Mouse (Mus musculus) heart, embryonic 13.5 days (tissue): ENCODE measurements at regions not wholly inside any gene's neighbourhood (a gene's known extent, or its start where the extent isn't known, plus 50 kb on each side); places are given as distances from the start of the nearest gene placed in this dataset.

Source experiments
- ATAC-seq: fragments of 200-750 bp; cut with Nextera tagmentation; 2 replicates; pipeline ENCODE4 v1.8.0; 2017; ENCODE audit warnings: moderate TSS enrichment; ENCODE audit not compliant: insufficient number of reproducible peaks, low FRiP score, low TSS enrichment; ENCODE audit errors: extremely low read depth
- H3K27ac ChIP-seq: fragments of 300-500 bp; sonication (generic); replicated peaks from 2 replicates; pipeline ENCODE4 v1.5.1; 2015; ENCODE audit warnings: moderate library complexity, mild to moderate bottlenecking, inconsistent platforms
- H3K27me3 ChIP-seq: fragments of 300-500 bp; sonication (generic); replicated peaks from 2 replicates; pipeline ENCODE4 v1.6.1; 2015; ENCODE audit warnings: mild to moderate bottlenecking, inconsistent platforms
- H3K36me3 ChIP-seq: fragments of 300-500 bp; sonication (generic); 2 replicates; pipeline ENCODE4 v1.6.1; 2015; ENCODE audit warnings: mild to moderate bottlenecking, inconsistent platforms
- H3K4me1 ChIP-seq: fragments of 300-500 bp; sonication (generic); 2 replicates; pipeline ENCODE4 v1.6.1; 2015; ENCODE audit warnings: inconsistent platforms
- H3K4me2 ChIP-seq: fragments of 300-500 bp; sonication (generic); 2 replicates; pipeline ENCODE4 v1.6.1; 2015; ENCODE audit warnings: inconsistent platforms, mild to moderate bottlenecking, moderate library complexity
- H3K4me3 ChIP-seq: fragments of 300-500 bp; sonication (generic); 2 replicates; pipeline ENCODE4 v1.5.1; 2015; ENCODE audit warnings: moderate library complexity, mild to moderate bottlenecking, inconsistent platforms
- H3K9ac ChIP-seq: fragments of 300-500 bp; sonication (generic); 2 replicates; pipeline ENCODE4 v1.6.1; 2015; ENCODE audit warnings: inconsistent platforms, mild to moderate bottlenecking, moderate library complexity
- H3K9me3 ChIP-seq: fragments of 300-500 bp; sonication (generic); 2 replicates; pipeline ENCODE4 v1.6.1; 2016; ENCODE audit warnings: inconsistent platforms
- WGBS: fragments of 180-500 bp; shearing (Covaris S2); methylation state at CpG from one replicate; pipeline ENCODE4 v1.1.7; 2015; ENCODE audit warnings: mixed read lengths; 5-methylcytosine and 5-hydroxymethylcytosine counted together

DNA sequence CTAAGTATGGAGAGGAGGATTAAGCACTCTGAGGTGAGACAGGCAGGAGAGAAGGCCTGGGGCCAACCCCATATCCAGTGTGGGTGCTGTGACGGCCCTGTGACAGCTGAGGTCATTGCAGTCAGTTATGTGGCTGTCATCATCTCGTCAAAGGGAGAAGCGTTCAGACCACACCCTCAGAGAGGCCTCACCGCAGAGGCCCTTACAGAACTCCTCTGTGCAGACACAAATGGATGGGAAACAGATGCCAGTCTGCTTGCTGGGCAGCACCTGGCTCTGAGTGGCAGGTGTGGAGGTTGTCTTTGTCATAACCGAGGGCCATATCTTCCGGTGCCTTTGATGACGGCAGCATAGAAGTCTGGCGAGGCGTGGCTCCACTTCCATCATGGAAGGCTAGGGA, 73.2 kb upstream of the Pmepa1 start:
- Histone ChIP-seq H3K27ac (peak overlapping the region; percentile 24; the same call in 1 of the 2 replicates), H3K4me3 (no peak overlapping the region), H3K4me2 (no peak overlapping the region), H3K36me3 (no peaks in the 10 kb centered on the region), H3K27me3 (no peaks in the 10 kb centered on the region), H3K4me1 (peaks cover 53% of the 10 kb centered on the region), H3K9me3 (peaks cover under 1% of the 10 kb centered on the region), H3K9ac (no peak overlapping the region)
- 47% methylated on average over 9 of the region's 9 CpGs for WGBS
- no peak for ATAC-seq

GRCm38 (mm10) chr2:173349910-173350309, 73.6 kb upstream of the Pmepa1 start:
- peaks cover 53% of the 10 kb centered on the region for H3K4me1 ChIP-seq
- no peak overlapping the region for H3K9ac ChIP-seq
- H3K9me3 ChIP-seq = no peaks in the 10 kb centered on the region
- peak overlapping the region; percentile 24; the same call in 1 of the 2 replicates for H3K27ac ChIP-seq
- no peak overlapping the region for H3K4me3 ChIP-seq
- H3K36me3 ChIP-seq = no peaks in the 10 kb centered on the region
- H3K27me3 ChIP-seq = no peaks in the 10 kb centered on the region
- H3K4me2 ChIP-seq = no peak overlapping the region
- no peak for ATAC-seq
- WGBS = 82% methylated on average over 4 of the region's 4 CpGs

DNA sequence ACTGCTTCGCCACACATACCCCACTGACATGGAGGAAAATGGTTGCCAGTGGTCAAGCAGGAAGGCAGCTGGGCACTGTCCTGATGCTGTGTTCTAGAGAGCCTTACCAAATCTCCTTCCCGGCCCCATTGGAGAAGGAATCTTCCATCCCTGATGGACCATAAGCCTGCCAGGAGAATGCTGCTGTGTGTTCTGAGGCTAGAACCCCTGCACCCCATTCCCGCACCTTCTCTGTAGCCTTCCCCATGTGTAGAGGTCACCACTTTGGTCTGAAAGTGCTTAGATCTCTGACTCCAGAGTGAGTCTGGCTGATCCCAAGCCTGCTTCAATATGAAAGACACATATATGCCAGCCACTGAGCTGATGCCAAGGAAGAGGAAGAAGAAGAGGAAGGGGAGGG, 74.1 kb upstream of the Pmepa1 start:
- H3K27ac ChIP-seq = no peak overlapping the region
- no peaks in the 10 kb centered on the region for H3K27me3 ChIP-seq
- H3K9ac ChIP-seq = no peak overlapping the region
- 89% methylated on average over 3 of the region's 3 CpGs for WGBS
- H3K4me1 ChIP-seq = peaks cover 53% of the 10 kb centered on the region
- H3K36me3 ChIP-seq = no peaks in the 10 kb centered on the region
- H3K9me3 ChIP-seq = no peaks in the 10 kb centered on the region
- ATAC-seq = no peak
- no peak overlapping the region for H3K4me2 ChIP-seq
- no peak overlapping the region for H3K4me3 ChIP-seq

- H3K36me3 ChIP-seq = no peaks in the 10 kb centered on the region
- peaks cover 53% of the 10 kb centered on the region for H3K4me1 ChIP-seq
- H3K4me3 ChIP-seq = no peak overlapping the region
- H3K27ac ChIP-seq = no peak overlapping the region
- H3K27me3 ChIP-seq = no peaks in the 10 kb centered on the region
- H3K4me2 ChIP-seq = no peak overlapping the region
- ATAC-seq = no peak
- H3K9ac ChIP-seq = no peak overlapping the region
- WGBS = 53% methylated on average over 3 of the region's 3 CpGs
- no peaks in the 10 kb centered on the region for H3K9me3 ChIP-seq
Measured at GRCm38 (mm10) chr2:173350831-173351230, 74.5 kb upstream of the Pmepa1 start.

DNA sequence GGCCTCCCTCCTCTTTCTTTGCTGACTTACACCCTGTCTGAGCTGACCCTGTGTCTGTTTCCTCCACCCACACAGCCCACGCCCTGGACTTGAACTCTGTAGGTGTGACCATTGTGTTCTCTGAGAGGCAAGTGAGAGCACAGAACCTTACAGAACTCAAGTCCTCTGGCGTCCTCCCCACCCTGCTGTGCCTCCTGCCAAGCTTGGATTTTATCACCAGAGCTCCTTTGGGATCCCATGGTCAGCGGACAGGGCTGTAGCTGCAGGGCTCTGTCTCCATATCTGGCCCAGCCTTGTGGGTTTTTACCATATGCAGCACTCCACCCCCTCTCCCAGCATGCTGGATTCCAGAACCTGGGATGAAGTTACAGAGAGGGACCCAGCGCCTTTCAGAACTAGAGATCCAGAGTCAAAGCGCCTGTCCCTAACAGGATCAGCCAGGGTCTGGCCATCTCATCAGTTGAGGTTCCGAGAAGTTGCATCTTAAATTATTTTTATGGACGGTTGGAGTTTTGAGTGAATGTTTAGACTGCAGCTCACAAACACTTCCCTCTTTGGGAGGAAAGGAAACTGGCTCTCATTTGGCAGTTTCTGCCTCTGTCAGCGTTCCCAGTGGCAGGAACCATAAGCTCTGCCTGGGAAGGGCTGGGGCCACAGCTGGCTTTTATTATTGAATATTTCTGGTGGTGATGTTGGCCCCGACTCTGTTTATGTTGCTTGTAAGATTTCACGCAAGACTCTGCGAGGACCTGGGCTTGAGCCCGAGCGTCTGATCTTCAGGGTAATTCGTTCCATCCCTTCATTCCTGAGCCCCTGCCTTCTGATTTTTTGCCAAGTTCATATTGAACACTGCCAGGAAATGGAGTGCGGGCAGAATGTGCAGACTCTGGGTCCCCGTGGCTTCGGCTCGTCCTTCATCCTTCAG, 75.8 kb upstream of the Pmepa1 start:
- H3K36me3 ChIP-seq = no peaks in the 10 kb centered on the region
- no peaks in the 10 kb centered on the region for H3K27me3 ChIP-seq
- 41% methylated on average over 18 of the region's 18 CpGs for WGBS
- H3K9me3 ChIP-seq = no peaks in the 10 kb centered on the region
- H3K9ac ChIP-seq = 0 out of 2 replicates have a peak overlapping the region, but pooled peaks have one; percentile 37
- H3K27ac ChIP-seq = peak overlapping the region; percentile 88
- peak overlapping the region; percentile 2 for H3K4me2 ChIP-seq
- ATAC-seq = peak; percentile 32; the same call in 1 of the 2 replicates
- H3K4me1 ChIP-seq = peaks cover 53% of the 10 kb centered on the region
- H3K4me3 ChIP-seq = no peak overlapping the region

DNA sequence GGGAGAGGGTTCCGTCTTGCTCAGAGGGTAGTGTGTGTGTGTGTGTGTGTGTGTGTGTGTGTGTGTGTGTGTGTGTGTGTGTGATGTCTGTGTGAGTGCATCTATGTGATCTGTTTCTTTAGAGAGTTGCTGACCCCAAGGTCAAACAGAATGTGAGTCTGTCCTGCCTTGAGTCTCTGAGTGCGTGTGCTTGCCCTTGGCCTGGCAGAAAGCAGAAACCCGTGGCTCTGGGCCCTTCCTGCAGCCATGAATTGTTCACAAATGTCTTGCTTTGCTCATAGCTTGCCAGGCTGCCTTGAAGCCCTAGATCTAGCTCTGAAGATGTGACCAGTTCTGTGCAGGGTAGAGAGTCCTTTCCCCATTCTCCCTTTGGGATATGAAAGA, 76.4 kb upstream of the Pmepa1 start:
- Histone ChIP-seq H3K4me3 (no peak overlapping the region), H3K36me3 (no peaks in the 10 kb centered on the region), H3K4me2 (peak overlapping the region; percentile 2), H3K27me3 (no peaks in the 10 kb centered on the region), H3K4me1 (peaks cover 46% of the 10 kb centered on the region), H3K27ac (peak overlapping the region; percentile 88), H3K9ac (0 out of 2 replicates have a peak overlapping the region, but pooled peaks have one; percentile 37), H3K9me3 (no peaks in the 10 kb centered on the region)
- ATAC-seq = no peak
- 41% methylated on average over 3 of the region's 3 CpGs for WGBS

- Histone ChIP-seq H3K27me3 (no peaks in the 10 kb centered on the region), H3K36me3 (no peaks in the 10 kb centered on the region), H3K27ac (peak overlapping the region; percentile 88), H3K4me2 (no peak overlapping the region), H3K9ac (no peak overlapping the region), H3K9me3 (no peaks in the 10 kb centered on the region), H3K4me3 (no peak overlapping the region), H3K4me1 (peaks cover 47% of the 10 kb centered on the region)
- 76% methylated on average over 16 of the region's 16 CpGs for WGBS
- ATAC-seq = no peak
Measured at GRCm38 (mm10) chr2:173353435-173354241, 77.3 kb upstream of the Pmepa1 start.

GRCm38 (mm10) chr2:173356786-173357185, 80.5 kb upstream of the Pmepa1 start:
- WGBS = 52% methylated on average over 5 of the region's 5 CpGs
- H3K9ac ChIP-seq = no peak overlapping the region
- ATAC-seq = no peak

GRCm38 (mm10) chr2:173365441-173366166, 89.3 kb upstream of the Pmepa1 start:
- Histone ChIP-seq H3K9ac (peak overlapping the region; percentile 61), H3K36me3 (no peaks in the 10 kb centered on the region), H3K4me1 (peaks cover 20% of the 10 kb centered on the region), H3K27ac (no peak overlapping the region), H3K27me3 (peaks cover 56% of the 10 kb centered on the region), H3K4me2 (peak overlapping the region; percentile 67), H3K9me3 (no peaks in the 10 kb centered on the region), H3K4me3 (peak overlapping the region; percentile 41)
- WGBS = 8% methylated on average over 24 of the region's 24 CpGs
- ATAC-seq = no peak

More at GRCm38 (mm10) chr2:173356786-173357185, 80.5 kb upstream of the Pmepa1 start:
- no peaks in the 10 kb centered on the region for H3K36me3 ChIP-seq
- H3K4me3 ChIP-seq = no peak overlapping the region
- H3K27me3 ChIP-seq = no peaks in the 10 kb centered on the region
- peaks cover 23% of the 10 kb centered on the region for H3K4me1 ChIP-seq
- H3K9me3 ChIP-seq = no peaks in the 10 kb centered on the region
- H3K4me2 ChIP-seq = no peak overlapping the region
- H3K27ac ChIP-seq = no peak overlapping the region

GRCm38 (mm10) chr2:173366734-173367133, 90.4 kb upstream of the Pmepa1 start:
- no peak overlapping the region for H3K4me3 ChIP-seq
- no peak overlapping the region for H3K27ac ChIP-seq
- no peak overlapping the region for H3K9ac ChIP-seq
- H3K36me3 ChIP-seq = no peaks in the 10 kb centered on the region
- peaks cover 20% of the 10 kb centered on the region for H3K4me1 ChIP-seq
- peaks cover under 1% of the 10 kb centered on the region; the same call in 1 of the 2 replicates for H3K9me3 ChIP-seq
- peaks cover 56% of the 10 kb centered on the region for H3K27me3 ChIP-seq
- WGBS = 48% methylated on average over 11 of the region's 11 CpGs
- H3K4me2 ChIP-seq = no peak overlapping the region
- no peak for ATAC-seq

GRCm38 (mm10) chr2:173368899-173369298, 92.6 kb upstream of the Pmepa1 start:
- Histone ChIP-seq H3K4me3 (no peak overlapping the region), H3K9ac (no peak overlapping the region), H3K4me2 (no peak overlapping the region), H3K4me1 (peaks cover 20% of the 10 kb centered on the region), H3K9me3 (peaks cover 6% of the 10 kb centered on the region; the same call in 1 of the 2 replicates), H3K27ac (no peak overlapping the region), H3K27me3 (peaks cover 46% of the 10 kb centered on the region), H3K36me3 (no peaks in the 10 kb centered on the region)
- ATAC-seq = no peak
- WGBS = 40% methylated on average over 7 of the region's 7 CpGs
